Mouse (Mus musculus) brain, embryonic 14.5 days (tissue): ENCODE measurements around the gene Gde1. TPM values are rescaled to one million over a fixed set of nuclear protein-coding genes. Genes with fewer than 3 reads are reported as not detected.

Source experiments
- DNase-seq: peaks from one replicate; pipeline ENCODE4 v3.0.0-alpha.2; 2011; ENCODE audit warnings: low read depth
- CTCF ChIP-seq: fragments of 200-500 bp; IDR thresholded peaks from 2 replicates; pipeline ENCODE4 v1.5.1; 2012; ENCODE audit warnings: inconsistent platforms, mild to moderate bottlenecking, moderate library complexity, borderline replicate concordance; ENCODE audit not compliant: insufficient read depth, insufficient read length; ENCODE audit errors: extremely low read depth
- POLR2A ChIP-seq: fragments of 200-500 bp; IDR thresholded peaks from 2 replicates; pipeline ENCODE4 v1.6.1; 2012; ENCODE audit warnings: mild to moderate bottlenecking, inconsistent platforms, borderline replicate concordance; ENCODE audit not compliant: poor library complexity, insufficient read depth, insufficient read length, severe bottlenecking; ENCODE audit errors: extremely low read depth
- polyA plus RNA-seq: library from polyadenylated mRNA; depleted of rRNA; stranded (reverse); fragments of >200 nt; gene quantifications from 2 replicates; pipeline ENCODE4 v1.2.3, GENCODE M21; 2012

The Gde1 gene
- polyA plus RNA-seq, 1 experiment = 154 TPM

DNA sequence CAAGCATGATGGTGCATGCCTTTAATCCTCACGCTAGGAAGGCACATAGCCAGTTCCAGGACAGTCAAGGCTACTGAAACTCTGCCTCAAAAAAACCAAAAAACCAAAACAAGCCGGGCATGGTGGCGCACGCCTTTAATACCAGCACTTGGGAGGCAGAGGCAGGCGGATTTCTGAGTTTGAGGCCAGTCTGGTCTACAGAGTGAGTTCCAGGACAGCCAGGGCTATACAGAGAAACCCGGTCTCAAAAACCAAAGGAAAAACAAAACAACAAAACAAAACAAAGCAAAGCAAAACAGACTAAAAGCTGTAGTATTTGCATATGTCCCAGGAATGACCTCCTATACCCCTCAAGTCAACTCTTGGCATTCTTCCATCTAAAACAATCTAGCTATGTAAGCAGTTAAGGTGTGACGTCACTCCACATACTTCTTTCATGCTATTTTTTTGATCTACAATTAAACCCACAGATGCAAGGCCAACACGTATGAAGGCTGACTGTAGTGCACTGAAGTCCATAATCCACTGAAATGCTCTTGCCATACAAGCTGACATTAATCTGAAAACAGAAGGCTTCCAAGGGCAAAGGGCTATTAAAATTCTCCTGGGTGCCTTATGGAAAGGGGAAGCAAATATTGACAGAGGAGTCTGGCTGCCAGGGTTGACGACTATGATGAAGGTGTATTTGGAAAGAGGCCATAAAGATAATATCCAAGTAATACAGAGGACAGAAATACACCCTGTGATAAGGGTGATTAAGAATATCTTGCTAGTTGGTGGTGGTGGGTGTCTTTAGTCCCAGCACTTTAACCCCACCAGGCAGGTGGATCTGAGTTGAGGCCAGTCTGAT is 1.4 kb downstream of the Gde1 start:
- peak; percentile 3 for DNase-seq
- TF ChIP-seq CTCF (no peak), POLR2A (no peak)

DNA sequence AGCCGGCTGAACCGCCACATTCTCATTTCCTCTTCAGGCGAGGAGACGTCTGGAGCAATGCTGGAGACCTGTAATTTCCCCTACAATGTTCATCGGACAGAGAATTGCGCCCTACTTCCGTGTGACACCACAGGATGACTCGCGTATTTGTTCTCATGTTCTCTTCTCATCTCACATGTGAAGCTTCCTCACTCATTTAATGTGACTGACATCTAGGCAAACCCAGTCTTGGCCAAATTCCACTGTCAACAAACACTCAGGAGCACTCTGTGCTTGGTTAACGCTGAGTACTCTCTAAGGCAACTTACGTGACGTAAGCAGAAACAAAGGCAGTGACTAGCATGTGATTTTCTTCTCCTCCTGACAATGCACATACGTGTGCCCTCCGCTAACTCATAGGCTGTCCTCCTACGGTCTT is 2.4 kb downstream of the Gde1 start:
- peak; percentile 28 for DNase-seq
- TF ChIP-seq POLR2A (no peak), CTCF (no peak)

DNA sequence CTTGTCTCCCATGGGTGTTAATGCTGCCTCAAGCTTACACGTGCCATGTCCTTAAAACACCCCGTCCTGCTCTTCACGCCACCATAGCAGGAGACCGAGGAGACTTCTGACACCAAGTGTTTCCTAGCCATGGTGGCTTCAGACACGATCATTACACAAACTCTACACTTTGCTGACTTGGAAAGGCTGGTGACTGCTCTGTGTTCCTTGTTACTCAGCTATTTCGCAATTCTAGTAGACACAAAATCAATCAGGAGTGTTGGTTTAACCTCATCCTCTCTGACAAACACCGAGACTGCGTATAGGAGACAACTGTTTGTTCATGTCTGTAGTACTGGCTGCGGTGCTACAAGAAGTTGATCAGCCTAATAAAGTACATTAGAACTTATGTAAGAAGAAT is 6.7 kb downstream of the Gde1 start:
- DNase-seq = no peak
- TF ChIP-seq CTCF (no peak), POLR2A (no peak)

DNA sequence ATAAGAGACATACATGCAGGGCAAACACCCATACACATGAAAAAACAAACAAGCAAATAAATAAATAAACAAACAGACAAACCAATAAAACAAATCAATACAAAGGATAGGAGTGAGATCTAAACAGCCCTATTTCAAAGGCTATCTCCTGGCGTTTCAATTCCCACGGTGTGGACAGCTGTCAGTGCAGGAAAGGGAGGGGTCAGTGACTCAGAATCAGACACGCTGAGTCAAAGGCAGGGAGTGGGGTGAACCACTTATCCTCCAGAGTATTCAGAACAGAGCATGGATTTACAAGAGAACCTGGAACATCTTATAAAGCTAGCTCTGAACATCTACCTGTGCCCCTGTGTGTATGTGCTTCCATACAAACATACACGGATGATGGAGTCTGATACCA is 8.4 kb downstream of the Gde1 start:
- no peak for TF ChIP-seq CTCF
- TF ChIP-seq POLR2A = no peak
- DNase-seq = no peak

DNA sequence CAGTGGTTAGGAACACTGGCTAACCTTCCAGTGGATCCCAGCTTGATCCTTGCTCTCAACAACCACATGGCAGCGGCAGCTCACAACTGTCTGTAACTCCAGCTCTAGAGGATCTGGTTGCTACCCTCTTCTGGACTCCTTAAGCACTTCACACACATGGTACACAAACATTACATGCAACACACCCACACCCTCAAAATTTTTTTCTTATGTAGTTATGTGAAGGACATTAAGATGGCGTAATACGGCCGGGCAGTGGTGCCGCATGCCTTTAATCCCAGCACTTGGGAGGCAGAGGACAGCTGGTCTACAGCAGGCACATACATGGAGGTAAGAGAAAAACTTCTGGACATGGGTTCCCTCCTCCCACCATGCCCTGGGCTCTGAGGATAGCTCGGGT is 9.4 kb downstream of the Gde1 start:
- DNase-seq = no peak
- TF ChIP-seq CTCF (no peak), POLR2A (no peak)

DNA sequence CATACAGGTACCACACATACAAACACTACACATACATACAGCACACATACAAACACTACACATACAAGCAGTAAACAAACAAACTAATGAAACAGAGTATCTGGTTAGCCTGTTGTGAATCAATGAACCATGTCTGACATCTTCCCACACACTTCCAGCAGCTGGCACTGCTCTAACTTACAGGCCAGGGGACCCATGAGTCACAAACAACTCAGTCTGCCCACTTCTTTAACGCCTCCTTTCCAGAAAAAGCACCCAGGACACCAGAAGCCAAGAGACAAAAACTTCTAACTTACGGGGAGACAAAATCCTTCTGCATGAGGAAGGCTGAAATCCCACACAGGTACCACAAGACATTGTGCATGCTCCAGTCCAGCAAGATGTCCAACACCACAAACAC is 14.3 kb downstream of the Gde1 start:
- TF ChIP-seq POLR2A (no peak), CTCF (no peak)
- DNase-seq = no peak

DNA sequence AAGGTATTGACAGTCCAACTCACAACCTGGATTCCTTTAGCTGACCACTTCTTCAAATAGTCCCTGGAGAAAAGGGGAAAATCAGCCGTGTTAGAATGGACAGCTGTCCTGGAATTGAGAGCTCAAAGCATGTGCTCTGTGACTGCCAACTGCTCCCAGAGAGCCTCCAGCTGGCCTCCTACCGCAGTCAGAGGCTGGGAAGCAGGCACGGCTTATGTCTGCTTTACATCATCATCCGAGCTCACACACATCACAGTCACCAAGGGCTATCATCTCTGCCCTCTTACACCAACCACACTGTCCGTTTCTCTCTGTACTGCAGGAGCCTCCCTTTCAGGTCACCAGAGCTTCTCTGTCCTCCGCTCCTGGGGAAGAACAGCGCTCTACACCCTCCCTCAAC is 16.5 kb downstream of the Gde1 start:
- DNase-seq = no peak
- TF ChIP-seq POLR2A = no peak
- TF ChIP-seq CTCF = no peak

GRCm38 (mm10) chr7:118688199-118688598 is 17.4 kb downstream of the Gde1 start:
- peak; percentile 94 for DNase-seq
- TF ChIP-seq POLR2A = no peak
- peak; percentile 93 for TF ChIP-seq CTCF

GRCm38 (mm10) chr7:118676826-118677225 is 28.8 kb downstream of the Gde1 start:
- DNase-seq = no peak
- TF ChIP-seq POLR2A (no peak), CTCF (no peak)

DNA sequence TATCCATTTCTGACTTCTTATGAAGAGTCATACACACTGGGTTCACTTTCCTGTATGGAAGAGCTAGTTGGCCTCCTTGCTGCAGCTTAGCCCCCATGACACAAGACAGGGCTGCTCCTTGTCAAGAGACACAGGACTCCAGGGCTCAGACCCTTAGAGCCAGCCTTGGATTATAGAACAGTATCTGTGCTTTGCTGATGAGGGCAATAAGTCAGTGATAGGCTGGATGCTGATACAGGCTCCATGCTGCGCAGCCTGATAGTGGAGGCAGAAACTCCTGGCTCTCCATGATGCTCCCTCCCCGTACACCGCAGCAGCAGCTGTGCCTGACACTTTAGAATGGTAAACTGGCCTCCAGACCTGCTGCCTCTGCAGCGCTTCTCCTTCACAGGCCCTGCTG is 35.4 kb downstream of the Gde1 start:
- TF ChIP-seq POLR2A = no peak
- no peak for TF ChIP-seq CTCF

DNA sequence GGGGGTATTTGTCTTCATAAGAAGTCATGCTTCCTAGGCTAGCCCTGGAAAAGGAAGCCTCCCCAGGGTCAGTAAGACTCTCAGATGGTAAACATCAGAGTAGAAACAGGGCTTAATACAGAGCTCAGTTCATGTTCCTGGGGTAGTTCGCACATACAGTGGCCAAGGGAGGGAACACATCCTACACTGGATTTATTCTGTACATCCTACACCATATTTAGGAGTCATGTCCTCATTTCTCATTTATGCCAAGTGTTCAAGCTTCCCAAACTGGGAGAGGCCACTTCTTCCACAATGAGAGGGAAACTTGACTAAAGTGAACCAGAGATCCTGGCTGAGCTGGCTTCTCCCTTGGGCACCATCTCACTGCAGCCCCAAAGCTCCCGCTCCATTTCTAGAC is 37.8 kb downstream of the Gde1 start:
- TF ChIP-seq CTCF (no peak), POLR2A (no peak)
- DNase-seq = no peak

More for the DNA sequence above, 35.4 kb downstream of the Gde1 start:
- DNase-seq = no peak

- DNase-seq = no peak
- TF ChIP-seq POLR2A = no peak
Measured at GRCm38 (mm10) chr7:118656730-118657129, 48.8 kb downstream of the Gde1 start.
